Mouse (Mus musculus): Measurements from ENCODE around the gene Ccdc142.
A peak's percentile ranks its signal among the peaks of the same experiment; 100 is the strongest.

- TF ChIP-seq POLR2A (IDR thresholded peaks at IDR 0.05; ENCODE audit: borderline replicate concordance, extremely low read depth, low read depth, low read length) (peak; percentile 67; the same call in 1 of the 2 replicates), CTCF (IDR thresholded peaks at IDR 0.05; ENCODE audit: insufficient read depth, low read length) (0 out of 2 replicates have a peak, but pooled peaks have one; percentile 28)
Observed at GRCm38 (mm10) chr6:83078324-83078858, 23.0 kb upstream of the Ccdc142 start.

Measured in lung, adult 2 months (tissue).